Mouse (Mus musculus) liver, adult 2 months (tissue): Measurements from ENCODE around the gene Tecpr2.

Experiments
- CTCF ChIP-seq: fragments of 200-500 bp; IDR thresholded peaks from 2 replicates; pipeline ENCODE4 v1.5.1; 2011; ENCODE audit warnings: low read depth, low read length, control low read depth
- POLR2A ChIP-seq: fragments of 200-500 bp; IDR thresholded peaks from 2 replicates; pipeline ENCODE4 v1.6.1; 2011; ENCODE audit warnings: low read length, control low read depth; ENCODE audit not compliant: insufficient read depth; ENCODE audit errors: extremely low read depth

DNA sequence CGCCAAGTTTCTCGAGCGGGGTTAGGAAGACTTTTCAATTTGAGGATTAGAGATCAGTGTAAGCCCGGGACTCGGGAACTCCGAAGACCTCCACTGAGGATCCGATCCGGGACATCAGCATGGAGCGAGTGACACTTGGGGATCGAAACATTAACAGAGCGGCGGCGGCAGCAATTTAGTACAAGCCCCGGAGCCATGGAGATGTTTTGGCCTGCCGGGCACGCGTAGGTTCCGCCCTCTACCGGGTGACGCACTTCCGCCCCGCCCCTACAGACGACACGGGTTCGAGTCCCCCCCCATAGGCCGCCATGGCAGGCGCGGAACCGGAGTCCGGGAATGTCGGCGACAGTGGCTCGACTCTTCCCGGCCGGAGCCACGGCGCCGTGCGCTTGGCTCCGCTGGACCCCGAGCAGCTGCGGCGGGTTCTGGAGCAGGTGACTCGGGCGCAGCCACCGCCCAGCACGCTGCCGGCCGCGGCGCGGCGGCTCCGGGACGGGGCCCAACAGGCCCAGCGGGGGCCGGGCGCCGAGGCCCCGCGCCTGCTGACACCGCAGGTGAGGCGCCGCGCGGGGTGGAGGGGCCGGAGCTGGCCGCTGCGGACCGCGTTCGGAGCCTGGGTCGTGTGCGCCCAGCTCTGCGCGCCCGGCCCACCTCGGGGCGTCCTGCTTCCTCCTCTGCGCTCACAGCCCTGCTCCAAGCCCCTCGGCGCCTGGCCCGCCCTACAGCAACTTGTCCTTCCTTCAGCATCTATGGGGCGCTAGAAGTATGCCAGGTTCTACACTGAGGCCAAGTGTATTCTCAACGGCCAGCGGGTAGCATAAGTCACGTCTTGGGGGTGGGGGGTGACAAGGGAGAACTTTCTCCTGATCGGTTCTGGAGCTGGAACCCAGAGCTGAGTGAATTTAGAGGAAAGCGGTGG is 38.8 kb upstream of the Tecpr2 start, which contains the start of gene Zfp839:
- no peak for TF ChIP-seq POLR2A
- no peak for TF ChIP-seq CTCF
